Mouse (Mus musculus) heart, embryonic 12.5 days (tissue): ENCODE results near the gene Wfdc21. TPM values are rescaled to one million over a fixed set of nuclear protein-coding genes. Genes with fewer than 3 reads are reported as not detected.

ENCODE experiments used
- ATAC-seq: fragments of 200-750 bp; cut with Nextera tagmentation; 2 replicates; pipeline ENCODE4 v1.8.0; 2017; ENCODE audit warnings: moderate TSS enrichment, moderate library complexity; ENCODE audit not compliant: insufficient number of reproducible peaks, low FRiP score
- H3K27ac ChIP-seq: fragments of 300-500 bp; sonication (generic); 2 replicates; pipeline ENCODE4 v1.5.1; 2016; ENCODE audit warnings: mild to moderate bottlenecking, moderate library complexity; ENCODE audit not compliant: poor library complexity, severe bottlenecking
- H3K27me3 ChIP-seq: fragments of 300-500 bp; sonication (generic); replicated peaks from 2 replicates; pipeline ENCODE4 v1.6.1; 2016; ENCODE audit warnings: mild to moderate bottlenecking, moderate library complexity
- H3K36me3 ChIP-seq: fragments of 300-500 bp; sonication (generic); 2 replicates; pipeline ENCODE4 v1.6.1; 2016; ENCODE audit warnings: mild to moderate bottlenecking, moderate library complexity
- H3K4me1 ChIP-seq: fragments of 300-500 bp; sonication (generic); replicated peaks from 2 replicates; pipeline ENCODE4 v1.6.1; 2016; ENCODE audit warnings: mild to moderate bottlenecking
- H3K4me2 ChIP-seq: fragments of 300-500 bp; sonication (generic); 2 replicates; pipeline ENCODE4 v1.6.1; 2016; ENCODE audit warnings: mild to moderate bottlenecking, moderate library complexity
- H3K4me3 ChIP-seq: fragments of 300-500 bp; sonication (generic); 2 replicates; pipeline ENCODE4 v1.5.1; 2016; ENCODE audit warnings: mild to moderate bottlenecking
- H3K9ac ChIP-seq: fragments of 300-500 bp; sonication (generic); 2 replicates; pipeline ENCODE4 v1.6.1; 2016; ENCODE audit warnings: mild to moderate bottlenecking, moderate library complexity
- H3K9me3 ChIP-seq: fragments of 300-500 bp; sonication (generic); replicated peaks from 2 replicates; pipeline ENCODE4 v1.6.1; 2016; ENCODE audit warnings: mild to moderate bottlenecking, moderate library complexity
- WGBS: fragments of 180-500 bp; shearing (Covaris S2); methylation state at CpG from one replicate; pipeline ENCODE4 v1.1.7; 2016; 5-methylcytosine and 5-hydroxymethylcytosine counted together
- polyA plus RNA-seq: library from polyadenylated mRNA; unstranded; fragments of >200 nt; fragmentation: Nextera tagmentation; extraction: Ambion mirVana; gene quantifications from 2 replicates; pipeline ENCODE4 v1.2.1, GENCODE M21; 2016

The Wfdc21 gene
- polyA plus RNA-seq, 1 experiment from 2014 or later, result not detected

DNA sequence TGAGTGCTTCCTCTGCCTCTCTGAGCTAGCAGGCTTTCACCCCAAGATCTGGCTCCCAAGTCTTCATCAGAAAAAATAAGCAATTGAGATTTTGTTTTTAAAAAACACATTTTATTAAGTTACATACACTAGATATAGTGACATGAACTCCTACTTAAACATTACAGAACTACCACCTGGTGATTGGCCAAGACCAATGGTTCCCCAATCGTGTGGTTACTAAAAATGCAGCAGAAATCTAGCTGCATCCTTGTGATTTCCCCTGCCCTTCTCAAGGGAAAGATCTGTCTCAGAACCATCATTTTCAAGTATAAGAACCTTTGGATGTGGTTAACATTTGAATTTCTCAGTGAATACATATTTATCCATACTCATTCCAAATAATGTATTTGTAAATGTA is 12.5 kb upstream of the Wfdc21 start:
- Histone ChIP-seq H3K4me1 (no peaks in the 10 kb centered on the region), H3K4me3 (no peak overlapping the region), H3K36me3 (no peaks in the 10 kb centered on the region), H3K9me3 (peaks cover 5% of the 10 kb centered on the region; the same call in 1 of the 2 replicates), H3K4me2 (no peak overlapping the region), H3K27me3 (peaks cover 7% of the 10 kb centered on the region; the same call in 1 of the 2 replicates), H3K27ac (no peak overlapping the region), H3K9ac (no peak overlapping the region)
- ATAC-seq, result no peak
- 78% methylated on average over 1 of the region's 1 CpGs for WGBS

DNA sequence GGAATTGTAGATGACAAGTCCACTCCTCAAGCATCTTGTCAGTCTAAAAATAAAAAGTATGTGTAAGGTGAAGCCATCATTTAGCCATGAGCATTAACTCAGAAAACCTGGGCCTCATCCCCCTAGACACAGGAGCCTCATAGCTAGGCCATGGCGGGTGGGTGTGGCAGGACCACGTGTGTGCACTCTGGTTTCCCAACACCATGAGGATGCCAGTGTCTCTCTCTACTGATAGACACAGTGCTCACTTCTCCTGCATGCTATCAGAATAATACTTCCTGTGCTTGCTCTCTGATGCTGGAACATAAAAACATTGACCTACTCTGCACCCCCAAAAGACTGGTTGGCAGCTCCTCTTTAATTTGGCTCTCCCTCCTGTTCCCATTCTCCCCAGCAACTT is 10.9 kb upstream of the Wfdc21 start:
- Histone ChIP-seq H3K36me3 (no peaks in the 10 kb centered on the region), H3K4me2 (no peak overlapping the region), H3K9me3 (peaks cover 5% of the 10 kb centered on the region; the same call in 1 of the 2 replicates), H3K27ac (no peak overlapping the region), H3K4me3 (no peak overlapping the region), H3K27me3 (peaks cover 11% of the 10 kb centered on the region), H3K4me1 (no peaks in the 10 kb centered on the region), H3K9ac (no peak overlapping the region)
- ATAC-seq, result no peak
- WGBS, result 47% methylated on average over 2 of the region's 2 CpGs

DNA sequence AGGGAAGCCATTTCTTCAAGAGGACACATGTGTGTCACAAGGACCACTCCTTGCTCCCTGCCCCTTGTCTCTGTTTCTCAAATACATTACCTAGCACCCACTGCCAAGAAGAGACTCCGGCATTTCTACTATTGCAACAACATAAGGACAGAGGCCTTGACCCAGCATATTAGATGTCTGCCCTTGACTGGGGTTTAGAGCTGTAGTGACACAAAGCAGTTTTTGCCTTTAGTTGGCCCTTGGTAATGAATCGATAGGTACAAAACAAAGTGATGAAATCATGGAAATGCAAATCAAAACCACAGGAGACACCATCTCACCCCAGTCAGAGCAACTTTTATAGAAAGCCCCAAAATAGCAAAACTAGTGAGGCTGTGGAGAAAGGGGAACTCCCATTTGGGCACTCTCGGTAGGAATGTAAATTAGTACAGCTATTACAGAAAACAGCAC is 9.6 kb upstream of the Wfdc21 start:
- Histone ChIP-seq H3K36me3 (no peaks in the 10 kb centered on the region), H3K27ac (no peak overlapping the region), H3K9me3 (peaks cover 5% of the 10 kb centered on the region; the same call in 1 of the 2 replicates), H3K4me3 (no peak overlapping the region), H3K9ac (no peak overlapping the region), H3K27me3 (peaks cover 22% of the 10 kb centered on the region), H3K4me1 (no peaks in the 10 kb centered on the region), H3K4me2 (no peak overlapping the region)
- WGBS, result 72% methylated on average over 3 of the region's 3 CpGs
- ATAC-seq, result no peak

GRCm38 (mm10) chr11:83739241-83739640 is 7.5 kb upstream of the Wfdc21 start:
- H3K27me3 ChIP-seq, result peaks cover 37% of the 10 kb centered on the region
- no peak overlapping the region for H3K27ac ChIP-seq
- ATAC-seq, result no peak
- 17% methylated on average over 5 of the region's 5 CpGs for whole genome bisulfite sequencing
- no peaks in the 10 kb centered on the region for H3K9me3 ChIP-seq
- H3K4me1 ChIP-seq, result no peaks in the 10 kb centered on the region
- H3K9ac ChIP-seq, result no peak overlapping the region
- no peak overlapping the region for H3K4me2 ChIP-seq
- H3K36me3 ChIP-seq, result no peaks in the 10 kb centered on the region
- no peak overlapping the region for H3K4me3 ChIP-seq

DNA sequence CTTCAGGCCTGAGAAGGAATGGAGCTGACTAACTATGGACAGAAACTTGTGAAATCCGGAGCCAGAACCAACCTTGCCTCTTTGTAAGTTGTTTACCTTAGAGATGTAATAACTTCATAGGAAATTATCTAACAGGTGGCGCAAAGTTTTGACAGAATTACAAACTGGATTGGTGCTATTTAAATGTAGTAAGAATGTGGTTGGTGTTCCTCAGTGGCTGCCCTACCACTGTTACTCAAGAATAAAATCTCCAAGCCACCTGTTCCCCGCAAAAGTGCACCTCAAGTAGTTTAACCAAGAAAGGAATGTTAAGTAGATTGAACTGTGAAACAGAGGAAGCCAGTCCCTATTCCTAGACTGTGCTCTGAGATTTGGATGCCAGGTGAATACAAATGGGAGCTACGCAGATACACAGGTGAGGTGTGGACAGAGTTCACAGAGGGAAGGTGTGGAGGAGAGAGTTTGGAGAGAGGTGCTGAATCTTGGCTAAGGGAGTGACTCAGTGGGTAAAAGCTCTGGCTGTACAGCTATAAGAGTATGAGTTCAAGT is 6.2 kb upstream of the Wfdc21 start:
- no peak overlapping the region for H3K9ac ChIP-seq
- 69% methylated on average over 4 of the region's 4 CpGs for WGBS
- H3K27me3 ChIP-seq, result peaks cover 49% of the 10 kb centered on the region
- no peak overlapping the region for H3K27ac ChIP-seq
- no peaks in the 10 kb centered on the region for H3K4me1 ChIP-seq
- no peaks in the 10 kb centered on the region for H3K36me3 ChIP-seq
- no peak for ATAC-seq
- H3K4me2 ChIP-seq, result no peak overlapping the region
- H3K4me3 ChIP-seq, result no peak overlapping the region
- no peaks in the 10 kb centered on the region for H3K9me3 ChIP-seq

DNA sequence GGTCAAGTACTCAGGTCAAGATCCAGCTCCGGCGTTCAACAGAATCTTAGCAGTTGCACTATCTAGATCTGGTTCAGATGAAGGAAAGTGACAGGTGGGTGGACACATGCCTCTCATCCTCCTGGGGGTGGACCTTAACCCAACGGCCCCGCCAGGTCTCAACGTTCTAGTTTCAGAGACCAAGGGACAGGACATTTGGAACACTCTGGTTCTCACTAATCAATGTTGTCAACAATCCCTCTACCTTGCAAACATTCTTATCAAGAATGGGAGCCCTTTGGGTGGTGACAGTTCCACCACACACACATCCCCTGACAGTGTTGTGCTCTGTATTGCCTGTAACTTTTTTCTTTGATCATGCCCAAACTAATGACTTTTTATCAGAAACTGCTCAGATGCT is 4.9 kb upstream of the Wfdc21 start:
- no peak for ATAC-seq
- H3K4me3 ChIP-seq, result no peak overlapping the region
- H3K9me3 ChIP-seq, result no peaks in the 10 kb centered on the region
- H3K27me3 ChIP-seq, result peaks cover 62% of the 10 kb centered on the region
- no peak overlapping the region for H3K4me2 ChIP-seq
- WGBS, result 53% methylated on average over 5 of the region's 5 CpGs
- no peak overlapping the region for H3K9ac ChIP-seq
- H3K27ac ChIP-seq, result no peak overlapping the region
- H3K4me1 ChIP-seq, result no peaks in the 10 kb centered on the region
- H3K36me3 ChIP-seq, result no peaks in the 10 kb centered on the region

- no peak for ATAC-seq
- Histone ChIP-seq H3K9ac (no peak overlapping the region), H3K4me2 (no peak overlapping the region), H3K27me3 (peaks cover 72% of the 10 kb centered on the region), H3K27ac (no peak overlapping the region), H3K9me3 (no peaks in the 10 kb centered on the region), H3K4me3 (no peak overlapping the region), H3K36me3 (no peaks in the 10 kb centered on the region), H3K4me1 (no peaks in the 10 kb centered on the region)
- 71% methylated on average over 9 of the region's 9 CpGs for WGBS
Observed at GRCm38 (mm10) chr11:83742731-83743355, 3.9 kb upstream of the Wfdc21 start.

GRCm38 (mm10) chr11:83743525-83743924 is 3.2 kb upstream of the Wfdc21 start:
- Histone ChIP-seq H3K27me3 (peaks cover 74% of the 10 kb centered on the region), H3K4me1 (no peaks in the 10 kb centered on the region), H3K9me3 (no peaks in the 10 kb centered on the region), H3K36me3 (no peaks in the 10 kb centered on the region), H3K9ac (no peak overlapping the region), H3K4me3 (no peak overlapping the region), H3K27ac (no peak overlapping the region), H3K4me2 (no peak overlapping the region)
- ATAC-seq, result no peak
- 66% methylated on average over 3 of the region's 3 CpGs for WGBS

DNA sequence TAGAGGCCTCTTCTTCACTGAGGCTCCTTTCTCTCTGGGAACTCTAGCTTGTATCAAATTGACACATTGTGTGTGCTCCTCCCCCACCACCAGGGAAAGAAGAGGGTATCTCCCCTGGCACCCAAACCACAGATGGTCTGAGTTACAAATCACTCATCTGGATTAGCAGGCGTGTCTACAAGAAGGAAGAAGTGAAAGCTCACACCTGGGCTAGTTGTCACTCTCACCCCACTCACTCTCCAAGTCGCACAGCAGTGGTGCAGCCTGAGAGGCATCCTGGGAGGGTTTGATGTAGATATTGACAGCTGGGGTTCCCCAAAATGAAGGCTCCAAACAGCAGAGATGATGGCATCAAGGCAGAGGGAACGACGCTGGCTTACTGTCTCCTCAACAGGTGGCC is 588 bp upstream of the Wfdc21 start:
- no peak for ATAC-seq
- Histone ChIP-seq H3K4me2 (no peak overlapping the region), H3K27me3 (peaks cover 74% of the 10 kb centered on the region), H3K9ac (no peak overlapping the region), H3K9me3 (no peaks in the 10 kb centered on the region), H3K4me3 (no peak overlapping the region), H3K4me1 (no peaks in the 10 kb centered on the region), H3K27ac (no peak overlapping the region), H3K36me3 (no peaks in the 10 kb centered on the region)
- 44% methylated on average over 4 of the region's 4 CpGs for WGBS

- WGBS, result 59% methylated on average over 6 of the region's 6 CpGs
- Histone ChIP-seq H3K36me3 (no peaks in the 10 kb centered on the region), H3K9me3 (no peaks in the 10 kb centered on the region), H3K4me1 (no peaks in the 10 kb centered on the region), H3K27ac (no peak overlapping the region), H3K4me2 (no peak overlapping the region), H3K27me3 (peaks cover 74% of the 10 kb centered on the region), H3K4me3 (no peak overlapping the region), H3K9ac (no peak overlapping the region)
- ATAC-seq, result no peak
Observed at GRCm38 (mm10) chr11:83747376-83748265, 881 bp downstream of the Wfdc21 start.

DNA sequence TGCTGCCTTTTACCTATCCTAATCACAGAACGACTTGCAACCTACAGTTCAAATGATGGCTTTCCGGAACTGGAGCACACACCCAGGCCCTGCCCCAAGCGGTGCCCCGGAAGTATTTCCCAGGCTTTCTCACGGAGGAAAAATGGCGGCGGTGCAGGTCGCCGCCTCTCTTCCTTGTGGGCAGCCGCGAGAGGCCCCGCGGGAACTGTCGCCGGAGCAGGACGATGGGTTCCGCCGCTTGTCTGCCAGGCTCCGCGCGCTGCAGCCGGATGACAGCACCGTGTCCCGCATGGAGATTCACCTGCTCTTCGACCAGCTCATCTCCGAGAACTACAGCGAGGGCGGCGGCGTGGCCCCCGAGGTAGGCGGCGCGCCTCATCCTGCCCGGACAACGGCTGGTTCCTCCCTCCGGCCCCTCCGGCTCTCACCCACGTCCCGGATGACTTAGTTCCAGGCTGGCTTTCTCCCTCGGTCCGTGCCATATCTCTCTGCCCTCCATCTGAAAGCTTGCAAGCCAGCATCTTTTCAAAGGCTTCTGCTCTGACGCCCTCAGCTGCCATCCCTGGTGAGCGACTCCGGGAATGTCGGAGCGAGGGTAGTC is 6.9 kb downstream of the Wfdc21 start, which contains the start of gene Heatr6:
Gene Heatr6, plus strand, starts transcription at position 116 of the 601 bp plus-strand sequence.
- 0% methylated on average over 47 of the region's 47 CpGs for WGBS
- Histone ChIP-seq H3K27me3 (peaks cover 22% of the 10 kb centered on the region), H3K27ac (peak within 1 kb of the TSS; percentile 76), H3K4me3 (peak within 1 kb of the TSS; percentile 88), H3K4me1 (peaks cover 11% of the 10 kb centered on the region), H3K9me3 (no peaks in the 10 kb centered on the region), H3K9ac (peak within 1 kb of the TSS; percentile 83), H3K4me2 (peak within 1 kb of the TSS; percentile 82), H3K36me3 (peaks cover 25% of the 10 kb centered on the region)
- ATAC-seq, result peak; percentile 93
